Mouse (Mus musculus) CH12.LX (cell line): ENCODE measurements around the gene Synpo2. TPM values are rescaled to one million over a fixed set of nuclear protein-coding genes. Genes with fewer than 3 reads are reported as not detected.
A peak's percentile ranks its signal among the peaks of the same experiment; 100 is the strongest.

Experiments
- DNase-seq: peaks from one replicate; pipeline ENCODE4 v3.0.0-alpha.2; 2013; ENCODE audit errors: extremely low read depth
- H3K27ac ChIP-seq: 2 replicates; pipeline ENCODE4 v1.5.1; 2012; ENCODE audit warnings: low read depth, mild to moderate bottlenecking, control low read depth, moderate library complexity; ENCODE audit not compliant: insufficient read depth
- H3K27me3 ChIP-seq: replicated peaks from 2 replicates; pipeline ENCODE3; 2012; ENCODE audit warnings: inconsistent platforms
- H3K36me3 ChIP-seq, 2 experiments: replicated peaks in 1 of 2; 2 replicates each; pipeline versions ENCODE3 to v1.6.1; 2012; ENCODE audit warnings: inconsistent platforms in 1 of 2, low read length in 1 of 2, mild to moderate bottlenecking in 1 of 2, mixed read lengths in 1 of 2, moderate library complexity in 1 of 2; ENCODE audit not compliant: control insufficient read depth in 1 of 2, insufficient read depth in 1 of 2
- H3K4me1 ChIP-seq, 2 experiments: 2 replicates each; pipeline ENCODE4 v1.6.1; 2012; ENCODE audit warnings: inconsistent platforms in 1 of 2, moderate library complexity in 1 of 2; ENCODE audit not compliant: insufficient read depth in 2 of 2, control insufficient read depth in 1 of 2
- H3K4me2 ChIP-seq: 2 replicates; pipeline ENCODE4 v1.6.1; 2012; ENCODE audit warnings: low read depth, mild to moderate bottlenecking, control low read depth; ENCODE audit not compliant: poor library complexity, insufficient read depth, severe bottlenecking
- H3K4me3 ChIP-seq, 3 experiments: fragments of 150-350 bp in 1 of 3; sonication (generic) in 1 of 3; replicated peaks in 1 of 3; 2 replicates each; pipeline versions ENCODE3 to v1.5.1; 2011 to 2012; ENCODE audit warnings: low read depth in 2 of 3, low read length in 2 of 3, mild to moderate bottlenecking in 2 of 3, moderate library complexity in 2 of 3, control low read depth in 1 of 3, improper control_type of control experiment in 1 of 3, inconsistent platforms in 1 of 3, mixed read lengths in 1 of 3; ENCODE audit not compliant: poor library complexity in 1 of 3
- H3K79me2 ChIP-seq: replicated peaks from 2 replicates; pipeline ENCODE4 v1.6.1; 2012; ENCODE audit warnings: mild to moderate bottlenecking, moderate library complexity; ENCODE audit not compliant: control insufficient read depth, poor library complexity, insufficient read depth, severe bottlenecking; ENCODE audit errors: extremely low read depth
- H3K9ac ChIP-seq: 2 replicates; pipeline ENCODE4 v1.6.1; 2012; ENCODE audit warnings: low read depth, mild to moderate bottlenecking, control low read depth, moderate library complexity; ENCODE audit not compliant: insufficient read depth
- H3K9me3 ChIP-seq: replicated peaks from 2 replicates; pipeline ENCODE3; 2012; ENCODE audit warnings: low read length, inconsistent platforms, mixed read lengths
- BHLHE40 ChIP-seq: IDR thresholded peaks from 2 replicates; pipeline ENCODE4 v1.6.1; 2011; ENCODE audit warnings: mild to moderate bottlenecking, low read depth, low read length, improper control_type of control experiment
- CTCF ChIP-seq, 2 experiments: IDR thresholded peaks in 1 of 2; conservative IDR thresholded peaks in 1 of 2; 2 replicates each; pipeline ENCODE4 v1.5.1; 2011 to 2012; ENCODE audit warnings: low read depth in 2 of 2, low read length in 2 of 2, improper control_type of control experiment in 1 of 2, inconsistent platforms in 1 of 2, mild to moderate bottlenecking in 1 of 2, moderate library complexity in 1 of 2
- ELF1 ChIP-seq: IDR thresholded peaks from 2 replicates; pipeline ENCODE4 v1.6.1; 2014; ENCODE audit warnings: low read depth, mild to moderate bottlenecking, inconsistent platforms, low read length, improper control_type of control experiment
- KAT2A ChIP-seq: IDR thresholded peaks from 2 replicates; pipeline ENCODE4 v1.6.1; 2012; ENCODE audit warnings: low read length, improper control_type of control experiment, inconsistent platforms; ENCODE audit not compliant: insufficient replicate concordance
- MAX ChIP-seq: IDR thresholded peaks from 2 replicates; pipeline ENCODE4 v1.6.1; 2011; ENCODE audit warnings: low read length, improper control_type of control experiment
- MXI1 ChIP-seq: IDR thresholded peaks from 2 replicates; pipeline ENCODE4 v1.6.1; 2011; ENCODE audit warnings: mild to moderate bottlenecking, low read depth, low read length, improper control_type of control experiment
- MYC ChIP-seq: IDR thresholded peaks from 2 replicates; pipeline ENCODE4 v1.6.1; 2011; ENCODE audit warnings: low read depth, mild to moderate bottlenecking, improper control_type of control experiment, low read length
- NRF1 ChIP-seq: IDR thresholded peaks from 2 replicates; pipeline ENCODE4 v1.6.1; 2014; ENCODE audit warnings: low read depth, mild to moderate bottlenecking, inconsistent platforms, low read length, improper control_type of control experiment, moderate library complexity
- PAX5 ChIP-seq: IDR thresholded peaks from 2 replicates; pipeline ENCODE4 v1.6.1; 2012; ENCODE audit warnings: low read length, inconsistent platforms, mixed read lengths
- POLR2AphosphoS2 ChIP-seq: IDR thresholded peaks from 2 replicates; pipeline ENCODE4 v1.6.1; 2011; ENCODE audit warnings: low read depth, low read length, improper control_type of control experiment
- RAD21 ChIP-seq: IDR thresholded peaks from 2 replicates; pipeline ENCODE4 v1.6.1; 2011; ENCODE audit warnings: low read depth, mild to moderate bottlenecking, low read length, improper control_type of control experiment, moderate library complexity
- RCOR1 ChIP-seq: conservative IDR thresholded peaks from 2 replicates; pipeline ENCODE4 v1.6.1; 2012; ENCODE audit warnings: low read depth, mild to moderate bottlenecking, inconsistent platforms, low read length, improper control_type of control experiment
- SIN3A ChIP-seq: IDR thresholded peaks from 2 replicates; pipeline ENCODE4 v1.6.1; 2012; ENCODE audit warnings: low read length, improper control_type of control experiment, inconsistent platforms
- SMC3 ChIP-seq: IDR thresholded peaks from 2 replicates; pipeline ENCODE4 v1.6.1; 2011; ENCODE audit warnings: low read depth, low read length, improper control_type of control experiment
- TCF12 ChIP-seq: IDR thresholded peaks from 2 replicates; pipeline ENCODE4 v1.6.1; 2014; ENCODE audit warnings: low read depth, mild to moderate bottlenecking, inconsistent platforms, low read length, improper control_type of control experiment
- UBTF ChIP-seq: IDR thresholded peaks from 2 replicates; pipeline ENCODE4 v1.6.1; 2012; ENCODE audit warnings: low read depth, mild to moderate bottlenecking, inconsistent platforms, low read length, improper control_type of control experiment, moderate library complexity
- dilution Hi-C: fragments of 300-500 bp; cut with MboI; formaldehyde crosslinking; loops from 2 replicates; pipeline ENCODE4 v1.14.3; 2020; ENCODE audit warnings: low sequenced_read_pairs; ENCODE audit not compliant: extremely low pct_unique_long_range_greater_than_20kb, extremely low pct_ligation_motif_present
- in situ Hi-C: fragments of 300-500 bp; cut with MboI; formaldehyde crosslinking; loops from 3 replicates; pipeline ENCODE4 v1.14.3; 2019; ENCODE audit warnings: low sequenced_read_pairs, low pct_ligation_motif_present, low pct_unique_long_range_greater_than_20kb, mixed read lengths
- polyA plus RNA-seq: library from polyadenylated mRNA; unstranded; fragments of >175 nt; gene quantifications from 2 replicates; pipeline ENCODE4 v1.2.1, GENCODE M21; 2012; ENCODE audit warnings: low read depth; ENCODE audit not compliant: insufficient read length
- total RNA-seq, 2 experiments: library from RNA; depleted of rRNA; stranded (reverse); fragments of 300-350 nt in 1 of 2; fragments of >200 nt in 1 of 2; gene quantifications; 2 replicates each; pipeline ENCODE4 v1.2.3; 2012 to 2014

Synpo2 gene
- total and polyA plus RNA-seq, 3 experiments, result 0.13 to 1.1 (median 0.13) TPM

DNA sequence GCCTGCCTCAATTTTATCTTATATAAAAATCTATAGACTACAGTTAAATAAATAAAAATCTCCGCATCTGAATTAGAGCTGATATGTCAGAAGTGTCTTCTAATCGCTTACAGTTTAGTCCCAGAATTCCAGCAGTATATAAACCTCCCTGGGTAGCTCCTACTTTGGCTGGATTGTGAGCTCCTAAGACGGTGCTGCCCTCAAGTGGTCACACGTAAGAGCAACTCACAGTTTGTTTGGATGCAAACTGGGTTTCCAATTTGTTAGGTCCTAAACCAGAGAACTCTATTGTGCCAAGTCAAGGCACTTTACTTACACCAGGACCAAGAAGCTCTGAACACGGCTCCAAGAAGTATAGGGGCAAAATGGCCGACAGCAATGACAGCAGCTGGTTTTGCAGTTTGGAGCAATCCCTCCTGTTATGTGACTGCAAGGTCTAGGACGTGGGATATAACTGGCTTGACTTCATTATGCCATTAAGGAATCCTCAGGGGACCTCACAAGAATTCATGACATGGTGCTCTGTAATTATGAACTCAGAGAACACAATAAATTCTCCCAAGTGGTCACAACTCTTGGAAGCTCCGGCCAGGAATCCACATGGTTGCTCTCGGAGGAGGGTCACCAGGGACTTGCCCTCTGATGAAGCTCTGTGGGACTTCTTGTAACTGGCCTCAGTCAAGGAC, 76.7 kb downstream of the Synpo2 start (continued):
- TF ChIP-seq MXI1, result no peak

- Histone ChIP-seq H3K36me3 (no peaks in the 10 kb centered on the region), H3K4me1 (peaks cover 0 to 5% of the 10 kb centered on the region in 2 experiments; a peak in 3 of 4 replicates), H3K9ac (no peak overlapping the region; the same call in 1 of the 2 replicates), H3K27ac (no peak overlapping the region)
- dilution Hi-C loops, result no loop called here
- TF ChIP-seq TCF12 (no peak), UBTF (no peak), PAX5 (no peak), MAX (peak; percentile 53; the same call in 1 of the 2 replicates), POLR2AphosphoS2 (no peak), RAD21 (peak; percentile 40), KAT2A (no peak), CTCF (conservative IDR thresholded peaks at IDR 0.05 in 1 of 2, IDR thresholded peaks at IDR 0.05 in 1 of 2; ENCODE audit: low read depth in 2 of 2, low read length in 2 of 2) (peak; percentile 40 to 80; a peak in 3 of 4 replicates), SIN3A (0 out of 2 replicates have a peak, but pooled peaks have one; percentile 33), SMC3 (peak; percentile 83), MYC (peak; percentile 68; the same call in 1 of the 2 replicates), ELF1 (0 out of 2 replicates have a peak, but pooled peaks have one; percentile 8), BHLHE40 (0 out of 2 replicates have a peak, but pooled peaks have one; percentile 9)
- TF ChIP-seq, all 38 proteins: peak for 8
- Histone ChIP-seq H3K9me3 (no peaks in the 10 kb centered on the region), H3K79me2 (no peaks in the 10 kb centered on the region), H3K27me3 (no peaks in the 10 kb centered on the region), H3K4me2 (peak overlapping the region; percentile 46), H3K4me3 (no peak overlapping the region)
- in situ Hi-C loops, result loop anchor here (10.0 kb wide), 1 partner anchor 224 kb away; no protein-coding TSS in a partner anchor
- peak; percentile 41 for DNase-seq
These were observed 77.4 kb downstream of the Synpo2 start for GRCm38 (mm10) chr3:123158579-123158978.

DNA sequence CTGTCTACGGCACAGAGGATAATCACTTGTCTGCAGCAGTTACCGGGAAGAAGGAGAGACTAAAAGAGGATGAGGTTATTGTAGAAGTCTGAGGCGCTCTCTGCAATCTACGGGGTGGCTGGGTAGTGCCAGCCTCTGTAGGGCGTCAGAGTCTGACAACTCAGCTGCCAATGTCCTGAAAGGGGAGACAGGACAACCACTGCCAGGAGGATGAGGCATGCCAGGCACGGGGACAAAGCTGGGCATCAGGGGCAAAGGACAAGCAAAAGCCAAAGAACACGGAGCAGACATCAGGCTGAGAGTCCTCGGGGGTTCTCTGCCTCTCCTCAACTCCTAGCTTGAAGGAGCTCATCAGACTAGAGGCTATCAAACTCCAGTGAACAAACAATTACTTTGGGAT, 82.6 kb downstream of the Synpo2 start:
- Histone ChIP-seq H3K27ac (no peak overlapping the region), H3K9ac (no peak overlapping the region)
- dilution Hi-C loops, result no loop called here
- no peak for TF ChIP-seq NRF1
- no peak for TF ChIP-seq SMC3
- TF ChIP-seq MYC, result no peak
- TF ChIP-seq KAT2A, result no peak
- no peak for TF ChIP-seq POLR2AphosphoS2
- no peak for TF ChIP-seq RCOR1
- TF ChIP-seq, all 38 proteins: peak for 0
- no peak overlapping the region for H3K4me3 ChIP-seq
- H3K27me3 ChIP-seq, result no peaks in the 10 kb centered on the region
- H3K36me3 ChIP-seq, result no peaks in the 10 kb centered on the region
- H3K79me2 ChIP-seq, result no peaks in the 10 kb centered on the region
- no peak overlapping the region for H3K4me2 ChIP-seq
- in situ Hi-C loops, result loop anchor here (10.0 kb wide), 1 partner anchor 219 kb away; no protein-coding TSS in a partner anchor
- DNase-seq, result no peak
- H3K4me1 ChIP-seq, result peaks cover 3 to 26% of the 10 kb centered on the region in 2 experiments; a peak in 3 of 4 replicates
- H3K9me3 ChIP-seq, result no peaks in the 10 kb centered on the region
